Mouse (Mus musculus): ENCODE results near the gene Cdkn2b. TPM values are rescaled to one million over a fixed set of nuclear protein-coding genes. Genes with fewer than 3 reads are reported as not detected.

The Cdkn2b gene
- total RNA-seq, 2 experiments from 2014 or later: 0.91 to 1.6 TPM

DNA sequence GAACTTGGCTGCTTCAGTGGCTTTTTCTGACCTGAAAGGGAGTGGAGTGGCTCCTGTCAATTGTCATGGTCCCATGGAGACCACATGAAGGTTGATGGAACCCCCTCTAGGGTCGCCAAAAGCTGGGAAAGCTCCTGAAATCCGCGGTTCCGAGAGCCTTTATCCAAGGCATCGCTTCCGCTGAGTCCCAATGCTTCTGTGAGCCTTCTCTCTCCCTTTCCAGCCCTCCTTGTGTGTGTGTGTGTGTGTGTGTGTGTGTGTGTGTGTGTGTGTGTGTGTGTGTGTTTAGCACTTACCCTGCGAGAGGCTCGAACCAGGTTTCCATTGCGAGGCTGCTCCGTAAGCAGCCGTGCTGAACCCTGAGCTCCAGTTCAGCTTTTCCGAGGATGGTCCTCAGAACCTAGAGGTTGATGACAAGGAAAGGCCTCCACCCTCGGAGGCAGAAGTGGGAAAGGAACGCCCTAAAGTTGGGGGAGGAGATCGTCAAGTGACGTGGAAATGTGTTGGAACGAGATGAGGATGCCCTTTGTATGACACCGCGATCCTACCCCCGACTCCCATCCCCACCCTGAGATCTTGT is 37.8 kb downstream of the Cdkn2b start:
- no peak overlapping the region for H3K4me3 ChIP-seq
- no peak for TF ChIP-seq CTCF (IDR thresholded peaks at IDR 0.05)
- DNase-seq (ENCODE audit: extremely low spot score in 1 of 2, low spot score in 2 of 2): no peak
- no peak overlapping the region for H3K27ac ChIP-seq
- intact Hi-C loops (cut with DNase I): loop anchor here (5.0 kb wide), 1 partner anchor 126 kb away; no protein-coding TSS in a partner anchor

DNA sequence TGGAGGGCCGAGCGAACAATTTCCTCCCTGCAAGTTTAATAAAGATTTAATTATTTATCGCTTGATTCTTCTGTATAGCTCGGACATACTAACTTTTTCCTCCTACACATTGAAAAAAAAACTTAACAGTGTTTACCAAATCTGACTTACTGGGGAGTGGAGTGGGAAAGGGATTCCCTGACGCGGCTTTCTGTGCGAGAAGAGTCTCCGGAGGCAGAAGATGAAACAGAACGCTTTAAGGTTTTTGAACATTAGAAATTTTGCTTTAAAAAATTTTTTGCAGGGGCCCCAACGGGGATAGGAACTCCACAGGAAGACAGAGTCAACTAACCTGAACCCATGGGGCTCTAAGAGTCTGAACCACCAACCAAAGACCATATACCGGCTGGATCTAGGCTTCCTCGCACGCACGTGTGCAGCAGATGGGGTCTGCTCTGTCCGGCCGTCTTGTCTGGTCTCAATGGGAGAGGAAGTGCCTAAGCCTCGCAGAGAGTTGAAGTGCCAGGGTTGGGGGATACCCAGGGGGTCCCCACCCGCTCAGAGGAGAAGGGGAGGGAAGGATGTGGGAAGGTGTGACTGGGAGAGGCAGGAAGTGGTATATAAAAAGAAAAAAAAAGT is 38.6 kb downstream of the Cdkn2b start:
- TF ChIP-seq CTCF (IDR thresholded peaks at IDR 0.05): no peak
- intact Hi-C loops (cut with DNase I): loop anchor here (5.0 kb wide), 1 partner anchor 125 kb away; no protein-coding TSS in a partner anchor

DNA sequence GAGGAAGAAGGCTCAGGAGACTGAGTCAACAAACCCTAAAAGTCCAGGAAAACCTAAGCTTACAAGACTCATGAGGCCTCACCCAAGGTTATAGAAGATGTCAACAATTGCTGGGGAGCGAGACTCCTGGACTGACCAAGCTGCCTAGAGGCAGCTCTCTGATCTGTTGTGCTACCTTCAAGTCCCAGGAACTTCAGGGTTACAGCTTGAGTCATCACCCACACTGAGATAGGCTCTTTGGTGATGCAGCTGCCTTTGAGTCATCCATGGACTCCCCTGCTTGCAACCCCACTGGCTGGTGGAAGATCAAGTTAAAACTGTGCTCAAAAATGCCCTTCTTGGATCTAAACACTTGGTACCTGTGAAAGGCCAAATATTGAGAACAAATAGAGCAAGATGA is 53.1 kb downstream of the Cdkn2b start:
- Histone ChIP-seq H3K27ac (no peak overlapping the region), H3K4me3 (no peak overlapping the region)
- no peak for TF ChIP-seq CTCF (IDR thresholded peaks at IDR 0.05)
- intact Hi-C loops (cut with DNase I): no loop called here
- DNase-seq (ENCODE audit: extremely low spot score in 1 of 2, low spot score in 2 of 2): no peak

More for the DNA sequence above, 38.6 kb downstream of the Cdkn2b start:
- Histone ChIP-seq H3K4me3 (no peak overlapping the region), H3K27ac (no peak overlapping the region)
- no peak for DNase-seq (ENCODE audit: extremely low spot score in 1 of 2, low spot score in 2 of 2)

Other genes with a start within 250 kb of the Cdkn2b start
- 1 to 10 TPM; 8.7 to 9.6 TPM for gene Mtap, start 173.9 kb downstream of the Cdkn2b start, total RNA-seq (2021)
- gene Cdkn2a, start 16.4 kb downstream of the Cdkn2b start, total RNA-seq (2021): not detected

Measured in left cerebral cortex, adult 2 months (tissue).